Mouse (Mus musculus) heart, adult 11 months (tissue): ENCODE results near the gene Sall4.

Source experiments
- DNase-seq: peaks from one replicate; pipeline ENCODE4 v3.0.0; 2022

Sall4 gene

GRCm38 (mm10) chr2:168742649-168743048, 25.1 kb downstream of the Sall4 start:
- DNase-seq: no peak

GRCm38 (mm10) chr2:168742059-168742627, 25.6 kb downstream of the Sall4 start, which contains the start of gene Atp9a:
Gene Atp9a, minus strand, starts transcription at chr2:168742409.
- peak; percentile 97 for DNase-seq

- DNase-seq: peak; percentile 97
Measured at GRCm38 (mm10) chr2:168741273-168742058, 26.3 kb downstream of the Sall4 start.

- DNase-seq: no peak
Measured at GRCm38 (mm10) chr2:168740496-168740895, 27.2 kb downstream of the Sall4 start.

GRCm38 (mm10) chr2:168738854-168739253, 28.9 kb downstream of the Sall4 start:
- DNase-seq: no peak

GRCm38 (mm10) chr2:168737878-168738277, 29.9 kb downstream of the Sall4 start:
- DNase-seq: peak; percentile 93

- DNase-seq: peak; percentile 96
Measured at GRCm38 (mm10) chr2:168734023-168734422, 33.7 kb downstream of the Sall4 start.

- no peak for DNase-seq
Measured at GRCm38 (mm10) chr2:168731258-168731657, 36.5 kb downstream of the Sall4 start.

GRCm38 (mm10) chr2:168729736-168730135, 38.0 kb downstream of the Sall4 start:
- no peak for DNase-seq

GRCm38 (mm10) chr2:168728045-168728444, 39.7 kb downstream of the Sall4 start:
- DNase-seq: peak; percentile 95

GRCm38 (mm10) chr2:168726007-168726406, 41.7 kb downstream of the Sall4 start:
- DNase-seq: peak; percentile 93

- no peak for DNase-seq
Measured at GRCm38 (mm10) chr2:168721313-168721712, 46.4 kb downstream of the Sall4 start.

- DNase-seq: no peak
Measured at GRCm38 (mm10) chr2:168719742-168720141, 48.0 kb downstream of the Sall4 start.

GRCm38 (mm10) chr2:168718735-168719134, 49.0 kb downstream of the Sall4 start:
- DNase-seq: no peak

GRCm38 (mm10) chr2:168718267-168718666, 49.5 kb downstream of the Sall4 start:
- DNase-seq: no peak

- DNase-seq: no peak
Measured at GRCm38 (mm10) chr2:168712199-168713176, 55.3 kb downstream of the Sall4 start.

GRCm38 (mm10) chr2:168710979-168711378, 56.8 kb downstream of the Sall4 start:
- peak; percentile 89 for DNase-seq

GRCm38 (mm10) chr2:168707766-168708165, 60.0 kb downstream of the Sall4 start:
- no peak for DNase-seq

GRCm38 (mm10) chr2:168702266-168702665, 65.5 kb downstream of the Sall4 start:
- peak; percentile 92 for DNase-seq
